Mouse (Mus musculus) testis, adult 2 months (tissue): ENCODE measurements around the gene Aox2.

Source experiments
- CTCF ChIP-seq: fragments of 200-500 bp; IDR thresholded peaks from 2 replicates; pipeline ENCODE4 v1.5.1; 2012; ENCODE audit warnings: low read depth, mild to moderate bottlenecking, inconsistent platforms, low read length, moderate library complexity; ENCODE audit not compliant: control insufficient read depth, insufficient read depth, insufficient replicate concordance
- POLR2A ChIP-seq: fragments of 200-500 bp; IDR thresholded peaks from 2 replicates; pipeline ENCODE4 v1.6.1; 2012; ENCODE audit warnings: low read depth, mild to moderate bottlenecking, inconsistent platforms, low read length, moderate library complexity; ENCODE audit not compliant: control insufficient read depth

DNA sequence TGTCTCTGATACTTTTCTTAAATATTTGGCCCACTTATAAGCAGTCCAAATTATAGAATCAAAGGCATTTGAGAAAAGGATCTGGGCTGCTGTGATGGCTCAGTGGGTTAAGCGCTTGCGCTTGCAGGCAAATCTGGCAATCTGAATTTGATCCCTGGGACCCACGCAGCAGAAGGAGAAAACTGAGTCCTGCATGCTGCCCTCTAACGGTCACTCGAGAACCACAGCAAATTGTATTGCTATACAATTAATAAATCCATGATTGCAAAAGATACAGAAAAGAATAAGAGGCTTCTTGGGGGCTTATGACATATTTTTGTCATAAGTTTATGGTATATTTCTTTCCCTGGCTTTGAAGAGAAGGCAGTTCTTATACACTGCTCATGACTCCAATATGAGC is 42.7 kb upstream of the Aox2 start:
- TF ChIP-seq POLR2A (no peak), CTCF (no peak)
